Mouse (Mus musculus): Measurements from ENCODE around the gene Fgf4. TPM values are rescaled to one million over a fixed set of nuclear protein-coding genes. Genes with fewer than 3 reads are reported as not detected.

The Fgf4 gene
- not detected for total RNA-seq (2021)

DNA sequence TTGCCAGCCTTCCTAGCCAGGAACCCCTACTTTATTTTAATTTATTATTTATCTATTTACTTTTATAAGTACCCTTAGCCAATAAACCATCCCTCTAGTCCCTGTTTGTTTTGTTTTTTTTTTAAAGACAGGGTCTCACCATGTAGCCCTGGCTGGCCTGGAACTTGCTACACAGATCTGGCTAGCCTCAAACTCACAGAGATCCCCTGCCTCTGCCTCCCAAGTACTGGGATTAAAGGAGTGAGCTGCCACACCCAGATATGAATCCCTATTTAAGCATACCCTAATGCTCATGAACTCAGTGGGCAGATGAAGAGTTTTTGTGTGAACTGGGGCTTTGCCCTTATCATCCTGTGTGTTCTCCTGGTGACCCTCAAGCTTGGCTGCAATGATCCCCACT lies at the start of gene Fgf4:
Fgf4 (plus strand) TSS at position 301 of the 400 bp plus-strand sequence.
- DNase-seq: no peak

DNA sequence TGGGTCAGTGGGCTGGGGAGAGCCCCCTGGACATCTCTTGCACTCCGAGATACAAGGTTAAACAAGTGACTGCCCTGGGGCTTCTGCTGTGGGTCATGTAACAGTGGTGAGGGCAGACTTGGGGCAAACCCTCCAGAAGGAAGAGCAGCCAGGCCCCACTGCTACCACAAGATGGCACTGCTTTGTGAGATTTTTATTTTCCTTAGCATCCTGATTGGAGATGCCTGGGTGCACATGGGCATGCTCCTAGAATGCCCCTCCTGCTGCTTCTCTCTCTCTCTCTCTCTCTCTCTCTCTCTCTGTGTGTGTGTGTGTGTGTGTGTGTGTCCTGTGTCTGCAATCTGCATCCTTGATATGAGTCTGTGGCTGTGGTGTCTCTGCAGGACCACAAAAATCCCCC lies 48.7 kb upstream of the Fgf4 start:
- peak in 1 of 2 experiments; percentile 49 for DNase-seq
- intact Hi-C loops (cut with DNase I): loop anchor here (1.0 to 10.0 kb wide), 2 partner anchors 96 to 446 kb away; no protein-coding TSS in a partner anchor

More for the DNA sequence above, at the start of gene Fgf4:
- intact Hi-C loops (cut with DNase I): no loop called here

DNA sequence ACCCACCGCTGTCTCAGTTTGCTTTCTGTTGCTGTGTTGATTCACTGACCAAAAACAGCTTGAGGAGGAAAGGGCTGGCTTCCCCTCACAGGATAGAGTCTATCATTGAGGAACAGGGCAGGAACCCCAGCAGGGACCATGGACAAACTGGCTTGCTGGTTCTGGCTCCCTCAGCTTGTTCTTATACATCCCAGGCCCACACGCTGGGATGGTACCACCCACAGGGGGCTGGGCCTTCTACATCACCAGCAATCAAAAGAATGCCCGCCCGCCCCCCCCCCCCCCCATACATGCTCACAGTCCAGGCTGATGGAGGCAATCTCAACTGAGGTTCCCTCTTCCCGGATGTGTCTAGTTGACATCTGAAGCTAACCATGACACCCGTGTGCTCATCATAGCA lies 40.1 kb upstream of the Fgf4 start:
- DNase-seq: no peak
- intact Hi-C loops (cut with DNase I): no loop called here

DNA sequence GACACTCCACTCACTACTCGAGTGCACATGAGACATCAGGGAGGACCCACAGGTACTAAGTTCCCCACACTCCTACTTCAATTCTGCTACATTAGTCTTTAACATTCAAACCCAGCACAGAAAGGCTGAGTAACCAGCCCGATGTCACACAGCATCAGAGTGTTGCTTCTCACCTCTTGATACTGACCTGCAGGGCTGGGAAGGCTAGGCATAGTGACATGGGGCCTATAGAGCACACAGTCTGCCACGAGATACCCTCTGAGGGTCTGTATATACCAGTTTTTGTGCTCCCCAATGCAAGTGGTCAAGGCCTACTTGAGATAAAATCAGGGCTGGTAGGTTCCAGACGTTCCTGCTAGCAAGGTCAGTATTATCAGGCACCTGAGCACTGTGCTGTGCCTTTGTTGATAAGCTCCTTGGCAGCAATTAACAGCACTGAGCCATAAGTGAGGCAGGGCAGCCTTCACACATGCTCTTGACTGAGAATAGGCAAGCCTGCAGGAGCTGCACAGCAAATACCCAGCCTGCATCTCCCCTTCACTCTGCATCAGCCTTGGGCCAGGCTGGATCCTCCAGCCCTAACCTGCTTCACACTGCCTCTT lies 39.1 kb upstream of the Fgf4 start:
- DNase-seq: no peak
- intact Hi-C loops (cut with DNase I): no loop called here

DNA sequence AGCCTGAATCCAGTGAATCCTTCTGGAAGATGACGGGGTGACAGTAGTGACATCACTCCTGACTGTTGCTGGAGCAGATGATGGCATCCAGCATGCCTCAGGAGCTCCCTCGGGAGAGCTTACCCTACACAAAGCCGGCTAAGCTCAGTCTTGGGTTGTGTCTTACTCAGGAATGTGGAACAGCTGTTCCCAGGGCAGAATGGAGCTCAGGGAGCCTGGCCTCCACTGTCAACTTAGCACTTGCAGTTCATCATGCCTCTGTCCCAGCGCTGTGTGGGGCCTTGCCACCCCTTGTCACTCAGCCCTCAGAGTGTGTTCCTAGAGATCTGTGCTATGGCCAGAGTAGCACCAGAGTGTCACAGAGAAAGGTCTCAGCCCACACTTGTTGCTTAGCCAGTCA lies 35.6 kb upstream of the Fgf4 start:
- intact Hi-C loops (cut with DNase I): no loop called here
- no peak for DNase-seq

DNA sequence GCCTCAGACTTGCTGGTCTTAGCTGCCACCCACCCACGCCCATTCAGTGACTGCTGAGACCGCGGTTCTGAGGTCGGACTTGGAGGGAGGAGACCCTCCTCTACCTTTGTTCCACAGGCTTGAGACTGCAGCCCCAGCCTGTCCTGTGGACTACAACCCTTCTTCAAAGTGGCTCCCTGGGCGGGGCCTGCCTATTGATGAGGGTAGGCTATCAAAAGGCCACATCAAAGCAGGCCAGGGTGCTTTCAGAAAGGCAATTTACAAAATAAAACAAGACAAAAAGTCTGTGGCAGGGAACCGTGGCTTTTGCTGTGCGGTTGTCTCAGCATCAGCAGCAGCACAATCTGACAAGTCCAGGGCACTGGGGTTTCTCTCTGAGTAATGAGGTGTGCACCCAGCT lies 25.3 kb upstream of the Fgf4 start:
- DNase-seq: no peak
- intact Hi-C loops (cut with DNase I): no loop called here

DNA sequence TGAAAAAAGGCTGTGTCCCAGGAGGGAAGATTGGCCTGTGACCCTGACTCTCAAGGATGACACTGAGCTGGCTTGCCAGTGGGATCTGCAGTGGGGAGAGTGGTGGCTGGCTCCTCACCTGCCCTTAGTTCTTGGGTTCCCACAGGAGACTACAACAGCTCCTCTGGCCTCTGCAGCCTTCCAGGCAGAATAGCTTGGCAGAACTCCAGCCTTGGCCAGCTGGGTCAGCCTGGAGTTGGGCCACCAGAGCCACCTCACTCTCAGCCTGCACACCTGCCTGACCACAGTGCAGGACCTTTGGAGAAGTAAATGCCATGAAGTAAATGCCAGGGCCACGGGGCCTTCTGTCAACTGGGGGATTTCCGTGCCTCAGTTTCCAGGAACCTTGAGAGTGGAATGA lies 23.2 kb upstream of the Fgf4 start:
- peak; percentile 57 to 68 for DNase-seq

DNA sequence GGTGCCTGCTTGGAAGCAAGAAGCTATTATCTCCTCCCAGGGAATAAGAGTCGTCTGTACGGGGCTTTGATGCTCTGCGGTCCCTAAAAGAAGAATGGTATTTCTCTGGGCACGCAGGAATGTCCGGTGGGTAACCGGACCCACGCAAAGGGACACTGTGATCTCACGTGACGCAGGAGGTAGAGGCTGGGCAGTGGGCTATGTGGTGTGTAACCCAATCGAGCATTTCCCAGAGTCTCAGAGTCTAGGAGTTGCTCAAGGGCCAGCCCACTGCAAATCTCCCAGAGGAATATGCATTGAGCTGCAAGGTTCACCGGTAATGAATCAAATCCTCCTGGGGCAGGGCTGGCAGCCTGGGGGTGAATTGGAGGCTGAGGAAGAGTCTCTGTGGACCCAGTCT lies 18.8 kb upstream of the Fgf4 start:
- no peak for DNase-seq
- intact Hi-C loops (cut with DNase I): no loop called here

More for the DNA sequence above, 23.2 kb upstream of the Fgf4 start:
- intact Hi-C loops (cut with DNase I): no loop called here

DNA sequence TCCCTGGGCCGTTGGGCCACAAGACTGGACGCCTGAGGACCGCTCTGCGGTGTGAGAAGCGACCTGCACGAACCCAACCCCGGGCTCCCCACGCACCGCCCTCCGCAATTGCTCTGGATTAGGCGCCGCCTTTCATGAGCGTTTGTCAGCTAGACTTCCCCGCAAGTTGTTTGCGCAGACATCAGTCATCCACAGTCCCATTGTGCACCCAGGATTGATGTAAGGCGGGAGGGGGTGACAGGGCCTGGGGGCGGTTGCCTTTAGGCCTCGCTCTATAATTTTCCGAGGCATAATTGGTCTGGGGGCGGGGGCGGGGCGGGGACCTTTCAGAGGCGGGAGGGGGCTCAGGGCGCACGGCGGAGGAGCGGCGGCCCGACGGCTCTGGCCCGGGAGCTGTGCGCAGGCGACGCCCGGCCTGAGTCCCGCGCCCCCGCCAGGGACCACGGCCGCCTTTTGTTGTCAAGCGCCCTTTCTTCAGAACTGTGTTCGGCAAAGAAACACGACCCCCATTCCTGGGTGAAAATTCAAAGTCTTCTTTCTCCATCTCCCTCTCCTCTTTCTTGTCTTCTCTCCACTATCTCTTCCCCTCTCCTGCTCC lies 9.2 kb upstream of the Fgf4 start, which contains the start of gene Fgf3:
Fgf3 (plus strand) TSS at position 193 of the 598 bp plus-strand sequence.
- no peak for DNase-seq
- intact Hi-C loops (cut with DNase I): no loop called here

DNA sequence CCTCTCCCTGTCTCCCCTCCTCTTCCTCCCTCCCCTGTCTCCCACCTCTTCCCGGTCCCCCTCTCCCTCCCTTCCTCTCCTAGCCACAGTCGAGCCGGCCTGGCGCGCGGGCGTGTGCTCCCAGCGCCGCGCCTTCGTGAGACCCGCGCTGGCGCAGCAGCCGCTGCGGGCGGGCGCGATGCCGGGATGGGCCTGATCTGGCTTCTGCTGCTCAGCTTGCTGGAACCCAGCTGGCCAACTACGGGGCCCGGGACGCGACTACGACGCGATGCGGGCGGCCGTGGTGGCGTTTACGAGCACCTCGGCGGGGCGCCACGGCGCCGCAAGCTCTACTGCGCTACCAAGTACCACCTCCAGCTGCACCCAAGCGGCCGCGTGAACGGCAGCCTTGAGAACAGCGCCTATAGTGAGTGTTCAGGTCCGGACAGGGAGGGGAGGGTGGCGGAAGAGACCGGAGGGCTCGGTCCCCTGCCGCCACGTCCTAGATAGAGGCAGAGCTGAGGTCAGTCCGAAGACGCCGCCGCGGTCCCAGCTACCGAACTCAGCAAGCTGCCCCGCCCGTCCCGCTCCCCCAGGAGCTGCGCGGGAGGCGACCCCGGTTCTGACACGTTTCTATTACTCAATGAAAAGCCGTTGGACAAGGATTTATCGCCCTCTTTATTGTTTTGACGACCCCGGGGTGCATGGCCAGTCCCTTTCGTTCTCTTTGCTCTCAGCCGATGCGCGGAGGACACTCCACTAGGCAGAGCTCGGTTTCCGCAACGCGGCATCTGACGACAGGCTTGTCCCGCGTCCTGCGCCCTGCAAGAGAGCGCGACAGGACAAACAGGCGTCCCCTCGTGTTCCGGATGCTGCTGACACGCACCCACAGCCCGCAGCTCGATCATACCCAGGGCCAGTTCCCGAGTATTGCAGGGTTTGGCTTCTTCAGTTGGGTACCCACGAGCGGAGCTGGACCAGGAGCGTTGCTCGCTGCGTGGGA lies 8.4 kb upstream of the Fgf4 start:
- DNase-seq: peak in 1 of 2 experiments; percentile 9
- intact Hi-C loops (cut with DNase I): no loop called here

DNA sequence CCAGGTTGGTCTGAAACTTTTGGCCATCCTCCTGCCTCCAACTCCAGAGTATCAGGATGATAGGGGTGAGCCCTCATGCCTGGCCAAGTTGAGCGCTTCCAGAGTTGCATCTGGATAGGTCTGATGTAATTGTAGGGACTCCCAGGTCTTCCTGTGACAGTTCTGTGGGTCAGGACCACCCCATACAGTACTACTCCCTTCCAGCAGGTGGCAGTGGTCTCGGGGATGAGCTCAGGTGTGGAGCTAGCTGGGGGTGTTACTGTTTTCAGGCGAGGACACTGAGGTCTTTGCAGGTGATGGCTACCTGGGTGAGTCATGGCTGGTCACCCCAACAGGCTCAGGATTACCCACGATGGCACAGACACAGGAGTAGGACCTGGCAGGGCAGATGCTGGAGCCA lies 1.0 kb upstream of the Fgf4 start:
- peak; percentile 32 to 63 for DNase-seq
- intact Hi-C loops (cut with DNase I): loop anchor here (1.0 kb wide), 1 partner anchor 47 kb away; no protein-coding TSS in a partner anchor

DNA sequence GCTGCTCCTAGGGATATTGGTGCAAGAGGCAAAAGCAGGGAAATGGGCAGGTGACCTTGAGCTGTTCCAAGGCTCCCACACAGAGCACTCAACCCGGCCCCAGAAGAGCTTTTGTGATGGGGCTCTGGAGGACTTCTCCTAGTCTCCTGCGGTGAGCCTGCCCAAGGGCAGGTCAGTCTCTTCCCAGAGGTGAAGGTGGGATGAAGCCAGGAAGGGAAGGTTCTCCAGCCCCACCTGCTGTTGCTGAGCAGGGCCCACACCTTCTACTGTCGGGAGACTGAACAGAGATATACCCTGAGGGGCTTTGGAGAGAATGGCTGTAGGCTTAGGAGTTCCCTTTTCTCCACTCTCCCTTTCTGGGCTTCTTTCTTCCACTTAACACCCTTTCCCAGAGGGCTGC lies 4.2 kb downstream of the Fgf4 start:
- DNase-seq: no peak
- intact Hi-C loops (cut with DNase I): no loop called here

DNA sequence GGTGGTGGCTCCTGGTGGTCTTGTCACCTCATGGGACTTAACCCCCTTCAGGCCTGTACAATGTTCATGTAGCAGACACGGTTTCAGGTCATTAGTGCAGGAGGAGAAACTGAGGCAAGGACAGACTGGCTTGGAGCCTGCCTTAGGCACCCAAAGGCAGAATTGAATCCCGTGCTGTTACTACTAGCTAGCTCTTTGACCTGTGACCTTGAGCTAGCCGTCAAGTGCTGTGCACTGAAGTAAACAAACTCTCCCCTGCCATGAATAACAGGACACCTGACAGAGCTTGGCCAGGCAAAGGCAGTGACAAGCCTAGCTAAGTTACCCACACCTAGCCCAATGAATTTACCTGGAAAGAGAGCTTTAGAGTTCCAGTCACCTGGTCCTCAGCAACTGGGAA lies 7.8 kb downstream of the Fgf4 start:
- intact Hi-C loops (cut with DNase I): no loop called here
- no peak for DNase-seq

DNA sequence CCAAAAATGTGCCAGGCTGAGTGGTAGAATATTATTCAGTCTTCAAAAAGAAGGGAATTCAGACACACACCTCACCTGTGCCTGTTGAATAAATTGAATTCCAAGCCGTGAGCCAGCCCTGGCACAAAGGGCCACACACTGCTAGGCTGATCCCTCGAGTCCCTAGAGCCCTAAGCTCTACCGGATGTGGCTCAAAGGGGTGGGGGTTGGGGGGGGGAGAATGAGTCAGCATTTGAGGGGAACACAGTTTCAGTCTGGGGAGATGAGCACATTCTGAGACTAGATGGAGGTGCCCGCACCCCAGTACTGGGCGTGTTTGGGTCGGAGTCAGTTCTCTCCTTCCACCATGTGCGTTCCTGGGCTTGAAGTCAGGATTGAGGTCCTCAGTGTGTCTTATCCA lies 10.0 kb downstream of the Fgf4 start:
- intact Hi-C loops (cut with DNase I): no loop called here

DNA sequence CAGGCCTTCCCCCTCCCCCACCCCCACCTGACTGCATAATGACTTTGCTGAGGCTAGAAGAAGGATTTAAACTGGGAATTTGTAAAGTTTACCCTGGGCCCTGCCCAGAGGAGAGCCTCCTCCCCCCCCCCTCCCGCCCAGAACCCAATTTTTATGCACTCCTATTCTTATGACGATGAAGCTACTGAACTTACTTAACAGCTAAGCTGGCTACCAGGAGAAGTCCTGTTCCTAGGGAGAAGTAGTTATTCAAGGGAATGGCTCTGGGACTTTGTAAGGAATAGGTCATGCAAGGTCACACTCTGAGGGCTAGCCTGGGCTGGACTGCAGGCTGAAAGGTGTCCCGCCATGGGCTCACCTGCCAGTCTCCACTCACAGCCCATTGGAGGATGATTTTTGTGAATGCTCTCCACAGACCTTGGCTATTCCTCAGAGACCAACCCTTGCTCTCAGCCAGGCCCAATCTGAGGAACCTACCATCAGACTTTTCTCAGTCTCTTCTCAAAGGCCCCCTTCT lies 10.7 kb downstream of the Fgf4 start:
- no peak for DNase-seq
- intact Hi-C loops (cut with DNase I): no loop called here

More for the DNA sequence above, 10.0 kb downstream of the Fgf4 start:
- no peak for DNase-seq

DNA sequence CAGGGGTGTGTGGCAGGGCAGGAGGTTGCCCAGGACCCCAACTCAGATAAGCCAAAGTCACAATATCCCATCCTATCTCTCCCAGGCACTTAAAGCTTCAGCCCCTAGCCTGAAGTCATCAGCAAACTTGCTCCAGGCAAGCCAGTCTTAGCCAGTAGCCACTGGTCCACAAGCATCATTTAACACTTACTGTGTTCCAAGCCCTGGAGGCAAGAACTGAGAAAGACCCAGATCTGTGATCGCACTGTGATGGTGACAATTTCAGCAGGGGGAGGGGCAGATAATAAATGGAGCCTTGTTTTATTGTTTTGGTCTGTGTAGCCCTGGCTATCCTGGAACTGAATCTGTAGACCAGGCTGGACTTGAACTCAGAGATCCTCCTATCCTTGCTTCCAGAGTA lies 11.5 kb downstream of the Fgf4 start:
- no peak for DNase-seq
- intact Hi-C loops (cut with DNase I): no loop called here

DNA sequence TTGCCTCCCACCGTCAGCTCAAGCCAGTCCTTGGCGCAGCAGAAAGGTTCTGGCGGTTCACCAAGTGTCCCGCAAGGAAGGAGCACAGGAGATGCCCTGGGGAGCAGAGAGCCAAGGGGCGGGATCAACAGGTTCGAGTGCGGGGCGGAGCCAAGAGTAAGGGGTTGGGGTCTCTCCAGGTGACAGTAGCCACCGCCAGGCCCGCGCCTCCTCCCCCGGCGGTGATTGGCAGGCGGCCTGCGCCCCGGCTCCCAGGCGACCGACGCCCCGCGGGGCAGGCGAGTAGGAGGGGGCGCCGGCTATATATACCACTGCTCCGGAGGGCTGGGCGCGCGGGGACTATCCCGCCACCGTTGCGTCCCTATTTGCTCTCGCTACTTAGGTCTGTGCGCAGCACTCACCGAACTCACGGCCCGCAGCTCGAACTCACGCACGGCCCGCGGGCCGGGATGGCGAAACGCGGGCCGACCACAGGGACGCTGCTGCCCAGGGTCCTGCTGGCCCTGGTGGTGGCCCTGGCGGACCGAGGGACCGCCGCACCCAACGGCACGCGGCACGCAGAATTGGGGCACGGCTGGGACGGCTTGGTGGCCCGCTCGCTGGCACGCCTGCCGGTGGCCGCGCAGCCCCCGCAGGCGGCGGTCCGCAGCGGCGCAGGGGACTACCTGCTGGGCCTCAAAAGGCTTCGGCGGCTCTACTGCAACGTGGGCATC lies 14.0 kb downstream of the Fgf4 start:
- DNase-seq: no peak
- intact Hi-C loops (cut with DNase I): no loop called here

DNA sequence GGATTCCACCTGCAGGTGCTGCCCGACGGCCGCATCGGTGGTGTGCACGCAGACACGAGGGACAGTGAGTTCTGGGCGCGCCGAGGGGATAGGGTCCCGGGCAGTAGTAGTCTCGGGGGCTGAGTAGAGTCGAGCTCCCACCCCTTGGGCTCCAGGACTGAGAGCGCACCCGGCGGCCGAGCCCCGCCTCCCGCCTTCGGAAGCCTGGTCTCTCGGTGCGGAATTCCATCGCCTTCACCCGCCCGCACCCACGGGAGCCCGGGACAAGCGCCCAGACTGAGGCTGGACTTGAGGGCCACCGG lies 14.6 kb downstream of the Fgf4 start:
- DNase-seq: peak in 1 of 2 experiments; percentile 14
- intact Hi-C loops (cut with DNase I): no loop called here

DNA sequence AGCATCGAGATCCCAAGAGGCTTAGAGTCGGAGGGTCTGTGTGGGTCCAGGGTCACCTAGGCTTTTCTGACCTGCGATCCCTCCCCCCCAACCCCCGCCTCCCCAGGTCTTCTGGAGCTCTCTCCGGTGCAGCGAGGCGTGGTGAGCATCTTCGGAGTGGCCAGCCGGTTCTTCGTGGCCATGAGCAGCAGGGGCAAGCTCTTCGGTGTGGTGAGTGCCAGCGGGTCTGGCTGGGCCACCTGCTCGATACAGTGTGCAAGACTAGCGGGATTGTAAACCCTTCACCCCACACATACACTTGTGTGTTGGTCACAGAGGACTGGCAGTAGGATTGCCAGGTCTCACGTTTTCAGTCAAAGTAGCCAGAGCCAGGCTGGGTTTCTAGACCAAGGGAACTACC lies 15.0 kb downstream of the Fgf4 start:
- DNase-seq: no peak
- intact Hi-C loops (cut with DNase I): no loop called here

DNA sequence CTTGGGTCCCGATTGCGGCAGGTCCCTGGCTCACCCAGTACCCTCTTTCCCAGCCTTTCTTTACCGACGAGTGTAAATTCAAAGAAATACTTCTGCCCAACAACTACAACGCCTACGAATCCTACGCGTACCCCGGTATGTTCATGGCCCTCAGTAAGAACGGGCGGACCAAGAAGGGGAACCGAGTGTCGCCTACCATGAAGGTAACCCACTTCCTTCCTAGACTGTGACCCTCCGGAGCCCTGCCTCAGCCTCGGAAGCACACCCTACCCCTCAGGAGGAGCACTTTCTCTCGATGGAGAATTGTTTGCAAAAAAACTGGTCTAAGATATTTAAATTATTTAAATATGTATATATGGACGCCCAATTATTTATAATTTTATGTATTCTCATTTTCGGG lies 15.5 kb downstream of the Fgf4 start:
- no peak for DNase-seq
- intact Hi-C loops (cut with DNase I): no loop called here

DNA sequence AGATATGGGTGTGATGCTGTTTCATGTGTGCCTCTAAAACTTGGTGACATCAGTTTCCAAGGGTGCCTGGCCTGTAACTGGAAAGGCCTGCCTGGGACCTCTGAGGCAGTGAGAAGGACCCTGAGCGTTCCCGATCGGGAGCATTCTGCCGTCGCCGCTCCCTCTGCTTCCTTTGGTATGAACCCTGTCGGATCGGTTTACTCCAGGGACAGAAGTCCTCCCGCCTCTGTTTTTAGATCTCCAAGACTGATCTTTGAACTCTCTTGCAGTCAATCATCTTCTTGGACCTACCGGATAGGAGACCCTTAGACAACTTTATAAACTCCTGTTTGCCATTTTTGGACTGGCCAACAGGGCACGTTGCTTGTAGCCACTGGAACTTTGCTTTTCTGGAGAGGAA lies 16.0 kb downstream of the Fgf4 start:
- no peak for DNase-seq
- intact Hi-C loops (cut with DNase I): no loop called here

Data from heart, postnatal 10 days (tissue).